Comparison of ENCODE assay signal across 21 mouse cellular contexts in the genomic region with DNA sequence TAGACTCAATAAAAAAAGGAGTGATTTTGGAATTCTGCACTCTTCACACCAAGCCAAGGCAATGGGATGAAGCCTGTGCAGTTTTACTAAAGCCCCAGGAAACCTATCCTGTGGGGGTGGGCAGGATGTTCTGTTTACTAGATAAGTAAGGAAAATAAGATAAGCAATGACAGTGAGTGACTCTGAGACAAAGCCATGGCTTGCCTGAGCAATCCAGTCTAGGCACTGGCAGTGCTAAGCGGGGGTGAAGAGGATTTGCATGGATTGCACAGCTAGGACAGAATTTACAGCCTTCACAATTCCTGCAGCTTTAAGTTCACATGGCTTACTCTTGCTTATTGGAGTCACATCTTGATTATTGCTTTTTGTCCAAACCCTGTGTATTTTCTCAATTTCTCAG.
"Had no signal": no experiment of that assay in that cellular context is flagged by ENCODE, and none has a peak within 500 bp of the region (broad histone marks: within the 10 kb centered on the region; RNA-seq: fewer than 3 reads in every experiment).

No protein-coding gene starts in this region.

- H3K9me3 ChIP-seq: liver, embryonic 15.5 days; lung, embryonic 15.5 days; megakaryocyte, embryonic 14.5 days; midbrain, embryonic 12.5 days; neural tube, embryonic 13.5 days; neural tube, embryonic 15.5 days had no signal

- H3K27ac ChIP-seq: liver, embryonic 15.5 days; lung, embryonic 15.5 days; midbrain, embryonic 12.5 days; neural tube, embryonic 13.5 days; neural tube, embryonic 15.5 days had no signal

- H3K4me3 ChIP-seq: liver, embryonic 15.5 days; lung, embryonic 15.5 days; megakaryocyte, embryonic 14.5 days; midbrain, embryonic 12.5 days; myocyte; neural tube, embryonic 13.5 days; neural tube, embryonic 15.5 days had no signal

- H3K9ac ChIP-seq: liver, embryonic 15.5 days; lung, embryonic 15.5 days; midbrain, embryonic 12.5 days; neural tube, embryonic 13.5 days; neural tube, embryonic 15.5 days had no signal

- H3K36me3 ChIP-seq: liver, embryonic 15.5 days; lung, embryonic 15.5 days; midbrain, embryonic 12.5 days; neural tube, embryonic 13.5 days; neural tube, embryonic 15.5 days had no signal

- ATAC-seq: lung, postnatal 0 days; midbrain, embryonic 16.5 days had no signal

- DNase-seq: lung, adult 2 months; lung, postnatal 14 days; lung, postnatal 4 days; midbrain, embryonic 14.5 days; retina, postnatal 1 day; right cerebral cortex, adult 18-20 months; right cerebral cortex, postnatal 25 days; right cerebral cortex, postnatal 4 days; spleen, adult 18-20 months; thymus, adult 18-20 months; thymus, postnatal 14 days; thymus, postnatal 36 days had no signal

- H3K27me3 ChIP-seq: liver, embryonic 15.5 days; lung, embryonic 15.5 days; megakaryocyte, embryonic 14.5 days; neural tube, embryonic 13.5 days; neural tube, embryonic 15.5 days had no signal

- H3K4me2 ChIP-seq: liver, embryonic 15.5 days; lung, embryonic 15.5 days; midbrain, embryonic 12.5 days; neural tube, embryonic 13.5 days; neural tube, embryonic 15.5 days had no signal

- H3K4me1 ChIP-seq: liver, embryonic 15.5 days had no signal
